ENCODE assay signal across 8 mouse cellular contexts in the genomic region with DNA sequence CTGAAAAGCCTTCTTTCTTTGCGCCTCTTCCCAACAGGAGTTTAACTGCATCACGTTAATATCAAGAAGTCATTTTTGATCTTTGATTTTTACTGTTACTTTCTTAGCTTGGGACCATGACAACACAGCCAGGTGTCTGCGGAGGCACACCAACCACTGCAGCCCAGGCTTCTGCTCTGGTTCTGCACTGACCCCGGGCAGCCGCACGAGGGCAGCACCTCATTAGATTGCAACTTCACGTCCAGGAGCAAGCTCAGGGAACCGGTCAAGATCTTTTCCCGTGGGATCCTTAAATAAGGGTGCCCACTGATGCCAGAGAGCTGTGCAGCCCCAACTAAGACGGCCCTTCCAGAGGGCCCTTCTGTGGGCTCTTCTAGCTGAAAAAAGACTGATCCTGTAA.
DNase-seq lines count a peak whose midpoint lies in the region; ATAC-seq and TF ChIP-seq lines count a peak whose summit lies in the region.
"Had no signal": no experiment of that assay in that cellular context is flagged by ENCODE, and none has a peak within 500 bp of the region (broad histone marks: within the 10 kb centered on the region; RNA-seq: fewer than 3 reads in every experiment).

No protein-coding gene starts in this region.

- no peak for TF ChIP-seq POLR2A in bone marrow, adult 2 months (IDR thresholded peaks at IDR 0.05; ENCODE audit: borderline replicate concordance, control insufficient read depth, low read depth, low read length)

- H3K27ac ChIP-seq in bone marrow, adult 2 months (ENCODE audit: control insufficient read depth, insufficient read depth, low read depth, low read length, poor library complexity) = no peak overlapping the region
- H3K27ac ChIP-seq in forebrain, embryonic 10.5 days = no peak overlapping the region
- peak overlapping the region; percentile 29 for H3K27ac ChIP-seq in heart, embryonic 13.5 days (replicated peaks)
- H3K27ac ChIP-seq: limb, embryonic 15.5 days had no signal

- H3K36me3 ChIP-seq in forebrain, embryonic 10.5 days (replicated peaks) = no peaks in the 10 kb centered on the region
- H3K36me3 ChIP-seq in heart, embryonic 13.5 days = no peaks in the 10 kb centered on the region
- H3K36me3 ChIP-seq: limb, embryonic 15.5 days had no signal

- in situ Hi-C loops in Patski (cut with MboI; ENCODE audit: low pct_unique_long_range_greater_than_20kb) = no loop called here

- no peak for DNase-seq in Patski (ENCODE audit: low read depth, low spot score)
- peak; percentile 68 for DNase-seq in forebrain, embryonic 10.5 days (ENCODE audit: extremely low spot score, low spot score)
- peak; percentile 70 for DNase-seq in layer of hippocampus, adult 9-11 months
- peak; percentile 72 for DNase-seq in lung, postnatal 36 days
- peak; percentile 13 for DNase-seq in skeletal muscle tissue, adult 2 months (ENCODE audit: low read depth, low spot score)

- no peak overlapping the region for H3K9ac ChIP-seq in heart, embryonic 13.5 days
- H3K9ac ChIP-seq: limb, embryonic 15.5 days had no signal

- H3K4me3 ChIP-seq in bone marrow, adult 2 months (replicated peaks; ENCODE audit: control insufficient read depth, low read depth, low read length) = no peak overlapping the region
- no peak overlapping the region for H3K4me3 ChIP-seq in forebrain, embryonic 10.5 days
- no peak overlapping the region; the same call in 1 of the 2 replicates for H3K4me3 ChIP-seq in heart, embryonic 13.5 days
- H3K4me3 ChIP-seq: limb, embryonic 15.5 days had no signal

- peaks cover 6% of the 10 kb centered on the region for H3K27me3 ChIP-seq in Patski
- H3K27me3 ChIP-seq in forebrain, embryonic 10.5 days (ENCODE audit: poor library complexity, severe bottlenecking) = no peaks in the 10 kb centered on the region
- no peaks in the 10 kb centered on the region for H3K27me3 ChIP-seq in heart, embryonic 13.5 days (replicated peaks)
- H3K27me3 ChIP-seq: limb, embryonic 15.5 days had no signal

- H3K4me1 ChIP-seq in bone marrow, adult 2 months (ENCODE audit: control insufficient read depth, insufficient read depth, low read length) = no peaks in the 10 kb centered on the region
- H3K4me1 ChIP-seq in forebrain, embryonic 10.5 days = peaks cover 40% of the 10 kb centered on the region
- peaks cover 18% of the 10 kb centered on the region for H3K4me1 ChIP-seq in heart, embryonic 13.5 days
- H3K4me1 ChIP-seq: limb, embryonic 15.5 days had no signal

- 15% methylated on average over 10 of the region's 10 CpGs for WGBS in bone marrow, adult 2 months
- WGBS in forebrain, embryonic 10.5 days = 13% methylated on average over 10 of the region's 10 CpGs
- WGBS in heart, embryonic 13.5 days = 10% methylated on average over 10 of the region's 10 CpGs

- H3K9me3 ChIP-seq in forebrain, embryonic 10.5 days = no peaks in the 10 kb centered on the region
- no peaks in the 10 kb centered on the region for H3K9me3 ChIP-seq in heart, embryonic 13.5 days
- H3K9me3 ChIP-seq: limb, embryonic 15.5 days had no signal

- CTCF ChIA-PET in Patski (lab: Charles Lee) = interaction anchor here (0.7 to 2.3 kb wide), 13 partner anchors 9 to 64 kb away, joined by 3 to 12 read pairs (median 4); no protein-coding TSS in a partner anchor

- peak overlapping the region; percentile 61 for H3K4me2 ChIP-seq in heart, embryonic 13.5 days
- H3K4me2 ChIP-seq: limb, embryonic 15.5 days had no signal

- peak; percentile 79 for ATAC-seq in Patski
- no peak for ATAC-seq in heart, embryonic 13.5 days (ENCODE audit: extremely low read depth, insufficient number of reproducible peaks, low FRiP score, low TSS enrichment)

- peak; percentile 91 for TF ChIP-seq CTCF in Patski (IDR thresholded peaks at IDR 0.05)
- TF ChIP-seq CTCF in bone marrow, adult 2 months (IDR thresholded peaks at IDR 0.05; ENCODE audit: control insufficient read depth, insufficient read depth, low read length) = peak; percentile 77

- POLR2A ChIA-PET in Patski (lab: Charles Lee) = interaction anchor here (1.1 kb wide), 1 partner anchor 796 kb away, joined by 3 read pairs; no protein-coding TSS in a partner anchor
